Mouse (Mus musculus): ENCODE measurements at regions not wholly inside any gene's neighbourhood (a gene's known extent, or its start where the extent isn't known, plus 50 kb on each side); places are given as distances from the start of the nearest gene placed in this dataset.
A peak's percentile ranks its signal among the peaks of the same experiment; 100 is the strongest.

DNA sequence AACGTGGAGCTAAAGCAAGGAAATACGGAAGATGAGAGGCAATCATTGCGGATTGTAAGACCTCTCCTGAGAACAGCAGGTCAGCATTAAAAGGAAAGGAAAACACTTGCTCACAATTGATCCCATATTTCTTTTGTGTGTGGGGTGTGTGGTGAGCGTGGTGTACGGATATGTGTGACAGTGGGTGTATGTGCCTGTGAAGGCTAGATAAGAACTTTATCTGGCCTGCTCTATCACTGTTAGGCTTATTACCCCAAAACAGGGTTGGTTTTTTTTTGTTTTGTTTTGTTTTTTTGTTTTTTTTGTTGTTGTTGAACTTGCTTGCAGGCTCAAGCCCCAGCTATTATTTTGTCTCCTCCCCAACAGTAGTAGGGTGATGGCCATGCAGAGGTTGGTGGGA lies 102.5 kb downstream of the Uchl5 start:
- DNase-seq: no peak

DNA sequence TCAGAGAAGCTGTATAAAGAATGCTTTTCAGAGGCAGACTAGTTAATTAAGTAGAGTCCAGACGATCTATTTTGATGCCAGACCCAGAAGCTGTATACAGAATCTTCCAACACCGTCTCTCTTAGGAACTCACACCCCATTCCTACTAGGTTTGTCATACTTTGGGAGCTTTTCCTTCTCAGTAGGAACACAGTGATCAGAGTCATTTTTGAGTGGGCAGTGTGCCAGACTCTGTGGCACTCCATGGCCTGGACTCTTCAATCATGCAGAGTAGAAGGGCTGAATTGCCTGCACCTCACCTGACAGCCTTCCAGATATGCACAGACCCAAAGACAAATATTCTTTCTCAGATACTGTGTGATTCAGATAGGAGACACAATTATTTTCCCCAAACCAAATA lies 101.2 kb downstream of the Uchl5 start:
- DNase-seq: peak in 1 of 2 experiments; percentile 21

- no peak for DNase-seq
These were observed 83.2 kb downstream of the Uchl5 start for GRCm38 (mm10) chr1:143860319-143860718.

DNA sequence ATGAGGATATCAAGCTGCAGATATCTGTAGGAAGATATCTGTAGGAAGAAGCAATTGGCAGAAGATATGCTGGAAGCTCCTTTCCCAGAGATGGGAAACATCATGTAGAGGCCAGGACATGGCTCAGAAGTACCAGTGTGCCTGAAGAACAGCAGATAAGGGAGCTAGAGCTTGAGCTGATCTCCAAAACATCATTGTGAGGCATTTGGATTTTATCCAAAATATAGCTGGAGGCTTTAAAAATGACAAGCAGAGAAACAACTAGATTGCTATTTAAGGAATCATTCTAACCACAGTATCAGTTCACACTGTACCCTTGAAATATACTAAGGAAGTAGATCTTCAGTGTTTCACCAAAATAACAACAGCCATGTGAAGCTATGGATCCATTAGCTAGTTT lies 81.5 kb downstream of the Uchl5 start:
- DNase-seq: no peak

Measured in kidney, postnatal 25 days (tissue).